Mouse (Mus musculus): ENCODE data around the gene Irs1.

GRCm38 (mm10) chr1:82283901-82284301 is 7.3 kb downstream of the Irs1 start:
- TF ChIP-seq POLR2A (IDR thresholded peaks at IDR 0.05; ENCODE audit: low read depth, low read length) (no peak), CTCF (IDR thresholded peaks at IDR 0.05; ENCODE audit: extremely low read depth, insufficient read length, insufficient replicate concordance, low read depth, low read length) (no peak)
